Mouse (Mus musculus) heart, adult 8-10 months (tissue): ENCODE data around the gene Samhd1. TPM values are rescaled to one million over a fixed set of nuclear protein-coding genes. Genes with fewer than 3 reads are reported as not detected.

Experiments used
- DNase-seq: peaks from one replicate; pipeline ENCODE4 v3.0.0; 2022; ENCODE audit warnings: low spot score
- total RNA-seq, 4 experiments: library from RNA; stranded (reverse); gene quantifications; 2 replicates each; pipeline ENCODE4 v1.2.4; 2022

The Samhd1 gene
- total RNA-seq, 4 experiments from 2014 or later, result 20.5 to 23.6 (median 21.5) TPM

DNA sequence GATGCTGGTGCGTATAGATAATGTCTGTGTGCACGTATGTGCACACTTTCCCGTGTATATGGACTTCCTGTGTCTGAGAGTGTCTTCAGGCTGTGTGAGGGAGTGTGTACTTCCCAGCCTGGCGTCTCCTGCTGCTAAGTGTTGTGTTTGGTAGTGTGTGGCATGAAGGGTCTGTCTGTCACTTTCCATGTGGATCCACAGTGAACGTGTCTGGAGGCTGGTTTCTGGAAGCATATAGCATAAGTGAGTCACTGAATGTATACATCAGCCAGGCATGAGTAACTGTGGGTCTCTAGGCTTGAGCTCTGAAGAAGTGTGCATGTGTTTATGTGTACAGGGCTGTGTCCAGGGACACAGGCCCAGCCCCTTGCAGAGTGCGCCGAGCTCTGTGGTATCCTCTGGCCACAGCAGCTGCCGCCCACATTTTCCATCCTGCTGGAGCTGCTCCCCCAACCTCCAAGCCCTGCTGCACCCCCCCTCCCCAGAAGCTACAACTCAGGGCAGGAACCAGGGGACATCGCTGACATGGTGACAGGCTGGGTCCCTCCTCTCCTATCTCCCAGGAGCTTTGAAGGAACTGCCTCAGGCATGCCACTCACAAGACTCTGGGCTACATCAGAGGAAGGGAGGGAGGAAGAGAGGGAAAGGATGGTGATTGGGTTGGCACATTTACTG, 61.5 kb downstream of the Samhd1 start:
- no peak for DNase-seq

DNA sequence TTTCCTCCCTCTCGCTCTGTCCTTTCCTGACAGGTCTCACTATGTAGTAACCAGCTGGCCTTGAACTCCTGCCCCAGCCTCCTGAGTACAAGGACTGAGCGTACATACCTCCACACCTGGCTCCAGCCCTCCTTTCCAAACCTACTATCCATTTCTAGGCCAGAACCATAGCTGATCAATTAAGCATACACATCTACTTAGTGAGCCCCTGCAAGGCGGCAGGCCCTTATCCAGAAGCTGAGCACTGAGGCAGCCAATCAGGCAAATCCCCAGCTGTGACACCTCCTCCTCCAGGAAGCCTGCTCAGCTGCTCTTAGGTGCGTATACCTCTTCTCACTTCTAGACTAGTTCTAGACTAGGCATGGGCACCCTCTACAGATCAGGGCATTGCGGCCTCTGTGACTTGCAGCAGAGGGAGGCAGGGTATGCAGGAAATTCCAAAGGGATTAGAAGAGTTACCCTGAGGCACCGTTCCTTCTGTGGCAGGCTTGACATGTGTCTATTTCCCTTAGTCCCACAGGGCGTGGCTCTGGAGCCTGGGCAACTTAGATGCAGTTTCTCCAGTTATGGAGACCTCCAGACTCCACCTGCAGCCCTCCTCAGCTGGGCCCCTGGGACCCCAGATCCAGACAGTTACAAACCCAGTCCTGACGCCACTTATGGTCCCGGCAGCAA, 62.6 kb downstream of the Samhd1 start:
- DNase-seq, result no peak

GRCm38 (mm10) chr2:157071556-157071955, 63.5 kb downstream of the Samhd1 start:
- peak; percentile 74 for DNase-seq

DNA sequence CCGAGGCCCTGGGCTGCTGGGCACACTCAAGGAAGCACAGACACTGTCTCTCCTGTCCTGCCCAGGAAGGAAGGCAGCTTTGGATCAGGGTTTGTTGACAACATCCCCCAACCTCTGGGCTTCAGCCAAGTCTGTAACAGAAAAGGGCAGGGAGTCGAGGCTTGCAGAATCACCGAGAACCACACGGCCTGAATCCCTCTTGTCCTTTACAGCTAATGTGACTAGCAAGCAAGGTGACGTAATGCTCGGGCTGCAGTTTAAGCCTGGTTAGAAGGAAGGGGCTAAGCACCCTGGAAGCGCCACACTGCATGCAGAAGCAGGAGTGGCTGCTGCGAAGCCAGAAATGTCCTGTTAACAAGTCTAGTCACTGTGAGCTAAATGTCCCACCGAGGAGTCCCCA, 64.7 kb downstream of the Samhd1 start:
- no peak for DNase-seq

DNA sequence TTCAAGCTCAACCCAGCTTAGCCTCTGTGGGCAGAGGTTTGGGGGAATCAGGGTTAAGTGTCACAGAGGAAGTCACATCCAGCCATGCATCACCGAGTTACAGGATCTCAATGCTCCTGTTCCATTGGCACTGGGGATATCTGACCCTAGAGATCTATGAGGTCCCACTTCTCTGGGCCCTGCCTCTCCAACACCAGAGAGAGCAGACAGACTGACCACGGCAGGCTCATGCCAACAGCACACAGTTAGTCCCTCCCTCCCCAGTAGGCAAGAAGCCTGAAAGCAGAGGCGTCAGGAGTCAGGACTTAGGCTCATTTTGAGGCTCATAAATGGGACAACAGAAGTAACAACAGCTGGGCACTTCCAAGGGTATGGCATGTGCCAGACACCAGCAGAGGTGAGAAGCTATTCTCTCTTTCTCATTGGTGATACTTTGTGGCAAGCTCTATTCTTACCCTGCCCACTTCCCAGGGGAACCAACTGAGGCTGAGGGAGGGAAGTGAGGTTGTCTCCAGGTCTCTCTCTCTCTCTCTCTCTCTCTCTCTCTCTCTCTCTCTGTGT, 65.2 kb downstream of the Samhd1 start:
- DNase-seq, result no peak

DNA sequence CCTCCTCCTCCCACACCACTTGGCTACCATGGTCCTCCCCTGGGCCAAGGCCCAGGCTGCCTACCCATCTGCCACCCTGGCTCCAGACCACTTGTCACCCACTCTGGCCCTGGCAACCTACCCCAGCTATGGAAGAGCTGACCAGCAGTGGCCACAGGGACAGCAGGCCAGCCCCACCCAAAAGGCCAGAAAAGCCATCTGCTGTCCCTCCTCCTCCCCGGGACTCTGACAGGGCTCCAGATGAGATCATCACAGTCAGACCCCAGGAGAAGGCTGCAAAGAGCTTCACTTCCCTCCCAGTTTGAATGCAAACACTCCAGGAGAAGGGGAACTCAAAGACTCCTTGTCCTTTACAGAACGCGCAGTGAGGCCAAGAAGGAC, 65.7 kb downstream of the Samhd1 start:
- no peak for DNase-seq

DNA sequence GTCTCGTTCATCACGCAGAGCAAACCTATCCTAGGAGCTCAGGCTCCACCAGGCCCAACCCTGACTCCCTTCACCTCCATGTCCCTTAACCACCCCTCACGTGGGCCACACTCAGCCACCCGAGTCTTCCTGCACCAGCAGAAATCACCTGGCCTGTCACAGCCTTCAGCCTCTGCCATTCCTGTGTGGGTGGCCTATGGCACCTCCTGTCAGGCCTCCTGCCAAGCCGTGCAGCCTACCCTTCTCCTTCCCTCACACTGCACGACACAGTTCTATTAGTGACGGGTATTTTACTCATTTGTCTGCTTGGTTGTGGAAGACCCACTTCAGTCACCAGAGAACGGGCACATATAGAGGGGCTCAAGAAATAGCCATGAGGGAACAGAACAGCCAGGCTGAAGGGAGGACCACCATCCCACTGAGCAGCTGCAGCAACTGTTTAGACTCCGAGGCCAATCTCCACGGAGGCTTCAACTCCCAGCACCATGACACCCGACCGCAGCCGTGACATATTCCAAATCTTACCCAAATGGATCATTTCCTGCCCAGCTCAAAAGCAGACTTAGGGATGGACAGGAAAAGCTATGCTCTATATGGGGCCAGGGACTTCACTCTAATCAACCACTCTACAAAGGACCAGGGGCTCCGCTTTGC, 66.2 kb downstream of the Samhd1 start:
- DNase-seq, result no peak

DNA sequence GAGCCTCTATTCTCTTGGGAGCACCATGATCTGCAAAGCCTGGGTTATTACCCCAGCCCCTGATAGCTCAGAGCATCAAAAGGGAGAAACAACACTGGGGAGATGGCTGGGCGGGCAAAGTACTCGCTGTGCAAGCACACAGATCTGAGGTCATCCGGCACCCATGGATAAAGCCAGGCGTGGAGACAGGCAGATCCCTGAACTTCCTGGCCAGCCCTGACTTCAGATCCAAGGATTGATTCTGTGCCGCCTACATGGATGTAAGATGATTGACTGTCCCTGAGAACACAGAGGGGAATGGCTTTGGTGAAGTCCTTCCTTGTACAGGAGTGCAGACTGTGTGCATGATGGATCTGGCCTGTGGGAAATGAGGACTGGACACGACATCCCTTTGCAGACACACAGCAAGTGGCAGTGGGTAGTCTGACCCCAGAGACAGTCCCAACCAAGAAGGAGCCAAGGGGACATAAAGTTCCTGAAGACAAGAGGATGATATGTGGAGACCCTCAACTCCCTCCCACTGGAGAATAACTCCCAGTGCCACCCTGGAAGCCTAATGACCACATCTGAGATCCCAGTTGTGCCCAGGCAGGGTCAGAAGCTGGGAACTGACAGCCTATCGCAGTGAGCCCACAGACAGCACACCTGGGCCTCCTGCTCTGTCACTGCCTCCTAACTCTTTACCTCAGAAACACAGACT, 68.2 kb downstream of the Samhd1 start:
- DNase-seq, result no peak

DNA sequence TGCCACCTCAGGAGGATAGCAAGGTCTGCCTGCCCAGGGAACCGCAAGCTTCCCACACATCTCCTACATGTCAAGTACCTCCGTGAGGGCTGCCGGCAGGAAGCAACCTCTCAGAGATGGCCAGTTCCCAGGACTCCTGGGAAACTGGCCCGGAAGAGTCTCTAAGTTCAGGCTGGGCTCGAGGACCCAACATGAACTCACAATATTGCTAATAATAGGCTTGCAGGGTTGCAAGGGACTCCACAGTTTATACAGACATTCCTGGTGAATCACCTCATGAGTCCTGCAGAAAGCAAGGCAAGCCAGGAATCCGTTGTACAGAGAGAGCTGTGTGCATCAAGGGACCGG, 69.2 kb downstream of the Samhd1 start:
- no peak for DNase-seq

DNA sequence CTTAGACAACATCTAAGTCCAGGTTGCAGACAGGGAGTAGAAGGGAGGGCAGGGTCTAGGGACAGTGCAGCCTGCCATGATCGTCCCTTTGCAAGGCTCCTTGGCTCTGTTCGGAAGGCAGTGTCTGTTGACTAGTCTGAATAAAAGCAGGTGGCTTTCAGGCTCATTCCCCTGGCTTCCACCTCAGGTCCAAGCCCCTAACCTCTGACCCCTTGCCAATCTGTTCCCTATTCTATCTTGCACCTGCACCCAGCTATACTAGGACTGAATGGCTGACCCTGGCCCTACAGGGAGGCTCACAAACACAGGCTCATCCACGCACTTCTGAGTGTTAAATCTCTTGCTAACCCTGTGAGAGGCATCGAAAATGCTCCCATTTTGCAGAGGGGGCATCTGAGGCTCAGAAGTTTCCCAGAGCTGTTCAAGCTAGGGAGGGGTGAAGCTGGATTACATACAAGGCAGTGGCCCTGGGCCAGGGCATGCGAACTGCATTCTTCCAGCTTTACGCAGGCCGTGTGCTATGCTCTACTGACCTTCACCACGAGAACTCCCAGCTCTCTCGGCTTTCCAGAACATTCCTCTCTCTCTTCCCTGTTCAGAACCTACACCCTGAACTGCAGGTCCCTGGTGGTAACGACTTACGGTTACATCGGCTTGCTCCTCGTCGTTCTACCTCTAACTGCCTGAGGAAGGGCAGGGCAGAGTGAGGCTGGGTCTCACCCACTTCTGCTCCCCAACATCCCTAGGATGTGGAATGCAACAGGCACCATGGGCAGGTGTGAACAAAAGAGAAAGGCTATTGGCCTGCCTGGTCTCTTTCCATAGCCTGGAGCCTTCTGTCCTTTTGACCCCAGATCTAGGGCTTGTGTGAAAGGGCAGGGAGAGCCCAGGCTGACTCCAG, 69.8 kb downstream of the Samhd1 start:
- no peak for DNase-seq

- DNase-seq, result no peak
These were observed 70.9 kb downstream of the Samhd1 start for GRCm38 (mm10) chr2:157064136-157064535.

- no peak for DNase-seq
These were observed 71.8 kb downstream of the Samhd1 start for GRCm38 (mm10) chr2:157063241-157063700.

GRCm38 (mm10) chr2:157060557-157061305, 74.3 kb downstream of the Samhd1 start:
- DNase-seq, result no peak

GRCm38 (mm10) chr2:157060037-157060436, 75.0 kb downstream of the Samhd1 start:
- DNase-seq, result no peak

DNA sequence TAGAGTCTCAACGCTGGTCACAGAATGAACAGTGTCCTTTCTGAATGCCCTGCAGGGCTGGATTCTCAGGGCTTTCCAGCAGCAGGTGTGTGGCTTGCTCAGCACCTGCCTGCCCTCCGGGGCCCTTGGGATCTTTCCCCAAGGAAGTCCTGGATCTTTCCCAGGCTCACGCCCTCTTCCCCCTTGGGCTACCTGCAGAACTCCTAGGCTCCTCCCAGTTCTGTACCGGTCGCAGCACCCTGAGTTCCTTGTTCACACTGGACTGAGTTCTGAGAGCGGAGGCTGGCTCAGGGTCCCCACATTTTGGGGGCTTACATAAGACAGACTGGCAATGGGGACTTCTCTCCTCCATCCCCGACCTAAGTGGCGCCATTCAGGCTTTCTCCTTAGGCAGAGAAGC, 75.9 kb downstream of the Samhd1 start:
- DNase-seq, result no peak

DNA sequence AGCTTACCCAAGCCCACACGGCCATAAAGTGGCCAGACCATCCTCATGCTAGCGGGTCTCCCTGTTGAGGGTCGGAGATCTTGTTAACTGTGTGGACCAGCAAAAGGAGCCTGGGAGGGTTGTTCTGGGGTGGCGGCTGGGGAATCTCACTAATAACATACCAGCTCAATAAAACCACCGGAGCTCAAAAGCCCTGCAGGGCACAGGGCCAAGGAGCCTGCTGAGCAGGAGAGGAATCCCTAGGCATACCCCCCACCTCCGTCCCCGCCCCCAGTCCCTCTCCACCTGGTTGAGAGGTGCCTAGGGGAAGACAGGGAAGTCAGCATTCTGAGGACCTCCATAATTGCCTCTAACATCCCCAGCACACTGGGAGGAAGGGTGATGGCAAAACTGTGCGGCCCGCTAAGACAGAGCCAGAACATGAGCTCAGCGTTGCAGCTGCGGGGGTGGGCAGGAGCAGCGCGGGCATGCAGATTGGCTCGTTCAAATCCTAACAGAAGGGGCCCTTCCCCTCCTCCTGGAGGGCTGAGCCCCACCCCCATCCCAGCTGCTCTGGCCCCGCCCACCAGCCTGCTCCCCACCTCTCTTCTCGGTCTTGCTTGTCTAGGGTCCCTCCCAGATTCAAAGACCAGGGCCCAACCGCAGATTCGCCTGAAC, 76.6 kb downstream of the Samhd1 start:
- no peak for DNase-seq

DNA sequence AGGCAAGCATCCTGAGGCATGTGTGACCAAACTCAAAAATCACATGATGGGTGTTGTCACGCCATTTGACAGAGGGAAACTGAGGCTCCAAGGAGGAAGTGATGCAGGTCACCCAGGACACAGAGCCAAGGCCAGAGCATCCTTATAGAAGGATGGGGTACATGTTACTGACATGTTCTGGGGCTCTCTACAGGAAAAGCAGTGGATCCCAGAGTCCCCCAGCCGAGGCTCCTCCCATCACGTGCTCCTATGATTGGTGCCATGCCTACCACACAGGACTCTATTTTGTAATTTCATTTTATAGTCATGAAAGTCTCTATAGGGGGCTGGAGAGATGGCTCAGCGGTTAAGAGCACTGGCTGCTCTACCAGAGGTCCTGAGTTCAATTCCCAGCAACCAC, 77.3 kb downstream of the Samhd1 start:
- no peak for DNase-seq

- no peak for DNase-seq
These were observed 77.9 kb downstream of the Samhd1 start for GRCm38 (mm10) chr2:157057186-157057585.

DNA sequence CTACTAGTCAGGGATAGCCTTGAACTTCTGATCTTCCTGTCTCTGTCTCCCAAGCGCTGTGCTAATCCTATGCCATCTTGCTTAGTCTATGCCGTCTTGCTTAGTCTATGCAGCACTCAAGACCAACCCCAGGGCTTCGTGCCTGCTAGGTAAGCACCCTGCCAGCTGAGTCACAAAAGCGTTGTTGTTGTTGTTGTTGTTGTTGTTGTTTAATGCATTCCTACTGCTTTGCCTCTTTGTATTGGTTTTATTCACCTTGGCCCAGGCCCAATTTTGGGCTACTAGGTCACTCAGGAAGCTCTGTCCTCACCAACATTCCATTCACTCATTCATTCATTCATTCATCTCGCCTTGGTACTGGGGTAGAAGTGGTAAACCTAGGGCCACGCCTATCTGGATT, 79.3 kb downstream of the Samhd1 start:
- no peak for DNase-seq

- DNase-seq, result no peak
These were observed 80.2 kb downstream of the Samhd1 start for GRCm38 (mm10) chr2:157054816-157055215.
